Mouse (Mus musculus) ovary, adult 18-20 months (tissue): ENCODE measurements around the gene Ifnb1.

Experiments used
- DNase-seq: peaks from one replicate; pipeline ENCODE4 v3.0.0; 2022; ENCODE audit warnings: low spot score, mixed read lengths

Ifnb1 gene

DNA sequence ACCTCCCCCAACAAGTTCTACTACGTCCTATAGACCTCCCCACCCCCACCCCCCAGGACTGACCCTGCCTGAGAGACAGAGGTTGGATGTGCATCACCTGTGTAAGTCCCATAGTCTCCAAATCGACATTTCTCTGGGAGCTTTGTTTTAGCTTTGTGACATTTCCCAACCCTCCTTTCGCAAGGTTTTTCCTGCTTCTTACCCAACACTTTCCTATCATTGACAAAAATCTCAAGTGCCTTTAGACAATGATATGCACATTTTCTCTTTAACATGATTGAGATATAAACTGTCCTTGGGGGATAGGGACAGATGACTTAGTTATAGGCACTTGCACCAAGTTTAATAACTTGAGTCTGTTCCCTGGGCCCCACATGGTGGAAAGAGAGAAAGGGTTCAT is 21.3 kb downstream of the Ifnb1 start:
- no peak for DNase-seq

DNA sequence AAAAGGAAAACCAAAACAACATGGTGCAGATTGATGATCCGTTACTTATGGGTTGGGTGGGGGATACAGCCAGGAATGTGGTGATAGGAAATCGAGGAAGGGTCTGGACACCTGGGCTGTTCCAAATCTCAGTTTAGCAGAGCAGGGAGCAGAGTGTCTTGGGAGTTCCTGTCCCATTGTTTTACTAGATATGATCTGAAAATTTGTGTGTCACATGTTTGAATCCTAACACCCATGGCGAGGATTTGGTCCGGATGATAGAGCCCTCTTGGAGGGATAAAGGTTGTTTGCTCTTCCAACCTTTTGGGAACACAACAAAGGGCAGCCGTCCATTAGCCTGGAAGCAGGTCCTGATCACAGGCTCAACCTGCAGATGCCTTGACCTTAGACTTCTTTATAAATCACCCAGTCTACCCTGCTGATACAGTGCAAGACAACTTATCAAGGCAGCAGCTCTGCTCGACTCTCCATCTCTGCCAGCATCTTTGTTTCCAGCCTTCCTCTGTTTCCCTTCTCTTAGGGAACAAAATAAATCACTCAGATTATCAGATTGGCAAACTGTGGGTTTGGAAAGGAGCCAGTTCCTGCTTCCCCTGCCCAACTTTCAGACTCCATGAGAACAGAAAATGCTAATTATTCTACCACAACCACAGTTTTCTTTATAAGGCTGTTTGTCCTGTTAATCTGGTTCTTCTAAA is 26.1 kb downstream of the Ifnb1 start:
- no peak for DNase-seq

DNA sequence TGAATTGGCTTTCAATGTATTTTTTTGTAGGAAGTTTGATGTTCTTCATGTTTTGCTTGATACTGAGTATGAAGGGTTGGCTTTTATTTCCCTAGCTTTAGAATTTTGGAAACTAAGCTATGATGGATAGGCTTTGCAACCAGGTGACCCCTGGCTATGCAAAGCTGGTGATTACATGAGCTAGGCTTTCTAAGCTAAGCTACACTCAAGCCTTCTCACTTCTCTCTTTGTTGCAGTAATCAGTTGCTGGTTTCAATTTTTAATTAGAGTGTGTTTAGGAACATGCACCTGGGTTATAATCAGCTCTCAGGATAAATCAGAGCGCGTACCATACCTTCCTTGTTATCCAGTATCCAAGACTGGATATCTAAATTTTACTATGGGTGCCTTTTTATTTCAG is 33.0 kb downstream of the Ifnb1 start:
- DNase-seq: no peak

DNA sequence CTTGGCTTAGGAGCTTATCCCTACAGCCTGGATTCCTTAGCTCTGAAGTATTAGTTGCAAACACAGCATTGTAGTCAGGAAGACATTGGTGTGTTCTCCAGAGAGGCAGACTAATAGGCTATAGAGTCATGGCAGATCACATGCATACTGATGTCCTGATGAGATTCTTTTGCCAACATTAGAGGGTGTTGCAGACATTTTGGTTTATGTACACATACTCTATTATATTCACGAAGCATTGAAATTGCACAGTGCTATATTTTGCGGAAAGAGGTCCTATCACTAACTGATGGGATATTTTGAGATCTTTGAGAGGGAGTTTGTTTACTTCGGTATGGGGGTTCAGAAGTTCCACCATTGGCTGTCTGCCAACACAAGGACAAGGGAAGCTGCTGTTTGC is 34.5 kb downstream of the Ifnb1 start:
- no peak for DNase-seq

DNA sequence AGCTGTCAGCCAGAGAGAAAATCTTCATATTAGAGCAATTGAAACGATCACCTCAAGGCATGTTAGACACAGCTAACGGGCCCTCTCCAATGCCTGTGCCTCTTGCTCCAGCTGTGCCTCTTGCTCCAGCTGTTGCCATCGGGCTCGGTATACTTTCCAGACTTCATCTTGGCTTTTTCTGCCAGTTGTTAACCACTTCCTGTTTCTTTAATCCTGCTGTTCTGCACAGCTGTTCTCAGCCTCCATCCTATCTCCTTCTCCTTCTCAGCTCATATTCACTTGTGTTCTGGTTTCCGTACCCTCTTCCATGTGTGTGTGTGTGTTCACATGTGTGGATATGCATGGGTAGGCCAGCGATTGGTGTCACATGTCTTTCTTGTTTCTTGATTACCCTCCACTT is 42.4 kb downstream of the Ifnb1 start:
- DNase-seq: no peak

DNA sequence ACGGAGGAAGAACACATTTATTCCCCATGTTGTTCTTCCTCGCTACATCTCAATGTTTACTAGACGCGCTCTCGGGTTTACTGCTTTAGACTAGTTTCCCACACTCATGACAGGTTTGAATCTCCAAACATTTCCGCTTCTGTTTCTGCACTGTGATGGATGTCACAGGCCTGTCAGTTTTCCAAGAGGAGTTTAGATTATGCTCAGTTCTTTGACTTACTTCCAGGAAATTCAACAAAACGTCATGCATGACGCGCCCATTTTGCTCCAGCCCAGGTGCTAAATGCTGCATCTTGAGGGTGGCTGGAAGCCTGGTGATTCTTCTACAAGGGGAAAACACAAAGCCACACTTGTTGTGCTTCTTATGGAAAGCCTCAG is 43.8 kb downstream of the Ifnb1 start:
- DNase-seq: no peak

DNA sequence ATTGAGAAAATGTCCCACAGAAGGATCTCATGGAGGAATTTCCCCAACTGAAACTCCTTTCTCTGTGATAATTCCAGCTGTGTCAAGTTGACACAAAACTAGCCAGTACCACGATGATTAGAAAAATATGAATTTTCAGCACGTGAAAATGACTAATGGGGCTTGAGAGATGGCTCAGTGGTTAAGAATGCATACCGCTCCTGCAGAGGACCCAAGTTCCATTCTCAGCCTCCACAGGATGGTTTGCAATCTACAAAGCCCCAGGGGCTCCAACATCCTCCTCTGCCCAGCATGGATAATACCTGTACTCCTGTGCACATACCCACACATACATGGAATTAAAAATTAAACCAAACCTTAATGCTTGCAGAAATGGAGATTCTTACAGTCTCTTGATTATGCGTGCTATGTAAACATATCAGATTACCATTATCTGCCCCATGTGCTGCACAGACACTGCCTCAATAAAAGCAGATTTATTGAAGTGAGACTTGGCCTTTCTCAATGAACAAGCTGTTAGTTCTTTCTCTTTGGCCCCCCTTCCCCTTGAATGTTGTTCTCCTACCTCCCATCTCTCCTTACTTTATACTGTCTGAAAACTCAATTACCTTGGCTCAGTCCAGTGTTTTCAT is 44.3 kb downstream of the Ifnb1 start:
- no peak for DNase-seq

DNA sequence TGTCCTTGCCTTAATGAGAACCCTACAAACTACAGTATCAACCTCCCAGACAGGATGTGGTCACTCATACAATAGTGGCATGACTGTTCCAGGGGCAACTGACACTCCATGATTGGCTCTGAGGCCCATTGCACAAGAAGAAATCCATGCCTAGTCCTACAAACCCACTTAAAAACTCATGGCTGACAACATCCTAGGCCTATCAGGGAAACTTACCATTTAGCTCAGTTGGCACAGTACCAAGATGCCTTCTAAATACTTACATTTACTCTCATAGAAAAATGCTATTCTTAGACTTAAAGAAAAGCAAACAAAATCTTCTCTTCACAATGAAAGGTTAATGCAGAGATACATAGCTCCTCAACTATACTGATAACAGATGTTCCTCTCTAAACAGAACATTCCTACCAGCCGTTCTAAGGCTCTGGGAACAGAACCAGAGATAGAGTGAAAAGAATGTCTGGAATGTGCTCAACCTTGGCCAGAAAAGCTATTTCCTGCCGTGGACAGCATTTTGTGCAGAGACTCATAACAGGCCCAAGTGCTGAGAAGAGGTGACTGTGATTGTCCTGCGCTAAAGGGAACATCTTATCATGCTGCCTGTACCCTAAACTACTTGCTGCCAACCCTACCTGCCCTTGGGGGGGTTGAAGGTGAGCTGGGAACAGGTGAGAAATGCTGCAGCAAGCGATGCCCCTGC is 45.9 kb downstream of the Ifnb1 start:
- no peak for DNase-seq

DNA sequence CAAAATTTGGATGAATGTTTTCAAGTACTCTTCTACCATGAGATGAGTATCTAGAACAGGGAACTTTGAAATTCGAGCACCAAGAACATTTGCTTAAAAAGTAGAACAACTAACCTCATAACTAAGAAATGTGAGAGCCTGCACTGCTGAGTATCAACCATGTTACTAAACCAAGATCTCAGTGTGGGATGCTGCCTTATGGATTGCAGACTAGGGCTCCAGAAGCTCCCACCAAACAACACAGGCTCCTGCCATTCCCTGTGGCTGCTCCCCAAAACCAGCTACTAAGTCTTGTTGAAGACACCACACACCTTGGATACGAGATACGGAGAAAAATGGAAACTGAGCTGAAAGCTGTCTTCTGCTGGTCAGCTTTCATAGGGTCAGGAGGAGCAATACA is 46.5 kb downstream of the Ifnb1 start:
- no peak for DNase-seq
